In the genomic region with DNA sequence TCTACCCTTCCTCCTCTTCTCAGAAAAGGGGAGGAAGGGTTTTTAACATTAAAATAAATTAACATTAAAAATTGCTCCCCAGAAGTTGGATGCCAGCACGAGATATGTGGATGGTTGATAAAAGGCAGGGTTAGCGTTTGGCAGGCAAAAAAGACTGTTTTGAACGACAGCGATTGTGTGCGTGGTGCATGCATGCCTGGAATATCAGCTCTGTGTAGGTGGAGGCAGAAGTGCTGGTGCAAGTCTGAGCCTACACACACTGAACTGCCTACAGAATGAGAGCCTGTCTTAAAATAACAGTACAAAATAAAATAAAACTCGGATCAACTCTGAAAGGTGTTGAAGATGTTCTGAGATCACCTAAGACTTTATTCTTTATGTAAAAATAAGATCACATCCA, we compare ENCODE assay signal across 22 mouse cellular contexts. TPM values are rescaled to one million over a fixed set of nuclear protein-coding genes. Genes with fewer than 3 reads are reported as not detected.
DNase-seq lines count a peak whose midpoint lies in the region; ATAC-seq and TF ChIP-seq lines count a peak whose summit lies in the region.
"Had no signal": no experiment of that assay in that cellular context is flagged by ENCODE, and none has a peak within 500 bp of the region (broad histone marks: within the 10 kb centered on the region; RNA-seq: fewer than 3 reads in every experiment).

No protein-coding gene starts in this region.

- H3K9ac ChIP-seq in kidney, postnatal 0 days (ENCODE audit: low read depth, low read length): peak overlapping the region; percentile 23; the same call in 1 of the 2 replicates
- H3K9ac ChIP-seq in MEL (ENCODE audit: control insufficient read depth, low read depth, low read length, poor library complexity, severe bottlenecking): peak overlapping the region; percentile 9; the same call in 1 of the 2 replicates
- H3K9ac ChIP-seq in liver, embryonic 11.5 days (ENCODE audit: low read depth, low read length): no peak overlapping the region
- no peak overlapping the region for H3K9ac ChIP-seq in midbrain, embryonic 14.5 days (replicated peaks; ENCODE audit: low read length)
- H3K9ac ChIP-seq: embryonic facial prominence, embryonic 13.5 days; neural tube, embryonic 13.5 days had no signal

- peaks cover 4% of the 10 kb centered on the region; the same call in 1 of the 2 replicates for H3K36me3 ChIP-seq in kidney, postnatal 0 days (ENCODE audit: insufficient read depth, low read length)
- peaks cover 6 to 17% of the 10 kb centered on the region in 2 experiments; a peak in 2 of 4 replicates for H3K36me3 ChIP-seq in MEL (ENCODE audit: control insufficient read depth in 1 of 2, insufficient read depth in 2 of 2, low read length in 2 of 2)
- no peaks in the 10 kb centered on the region for H3K36me3 ChIP-seq in liver, embryonic 11.5 days (ENCODE audit: control insufficient read depth, insufficient read depth, low read length)
- H3K36me3 ChIP-seq in midbrain, embryonic 14.5 days (ENCODE audit: control insufficient read depth, insufficient read depth, low read length): peaks cover 6% of the 10 kb centered on the region; the same call in 1 of the 2 replicates

- no peaks in the 10 kb centered on the region for H3K9me3 ChIP-seq in kidney, postnatal 0 days (replicated peaks; ENCODE audit: low read length)
- no peaks in the 10 kb centered on the region for H3K9me3 ChIP-seq in MEL (replicated peaks; ENCODE audit: insufficient read depth, low read length)
- H3K9me3 ChIP-seq in liver, embryonic 11.5 days (ENCODE audit: control insufficient read depth, low read length): no peaks in the 10 kb centered on the region
- H3K9me3 ChIP-seq in midbrain, embryonic 14.5 days (ENCODE audit: control insufficient read depth, low read length): no peaks in the 10 kb centered on the region
- H3K9me3 ChIP-seq: embryonic facial prominence, embryonic 13.5 days; midbrain, embryonic 10.5 days; neural tube, embryonic 13.5 days had no signal

- intact Hi-C loops in left cerebral cortex, postnatal 25 days (cut with DNase I): no loop called here

- no peak for TF ChIP-seq CTCF in kidney, postnatal 0 days (IDR thresholded peaks at IDR 0.05; ENCODE audit: low read depth)
- TF ChIP-seq CTCF in MEL (IDR thresholded peaks at IDR 0.05 in 2 of 3, conservative IDR thresholded peaks at IDR 0.05 in 1 of 3; ENCODE audit: control insufficient read depth in 1 of 3, insufficient read depth in 1 of 3, low read depth in 2 of 3, low read length in 3 of 3, poor library complexity in 1 of 3, severe bottlenecking in 1 of 3): no peak

- no peaks in the 10 kb centered on the region for H3K27me3 ChIP-seq in kidney, postnatal 0 days (ENCODE audit: insufficient read depth, low read length)
- no peaks in the 10 kb centered on the region for H3K27me3 ChIP-seq in MEL (ENCODE audit: control insufficient read depth in 1 of 2, insufficient read depth in 2 of 2, low read length in 2 of 2)
- H3K27me3 ChIP-seq in liver, embryonic 11.5 days (replicated peaks; ENCODE audit: control insufficient read depth, insufficient read depth, low read length): no peaks in the 10 kb centered on the region
- H3K27me3 ChIP-seq in midbrain, embryonic 14.5 days (ENCODE audit: control insufficient read depth, insufficient read depth, low read length): no peaks in the 10 kb centered on the region
- H3K27me3 ChIP-seq: embryonic facial prominence, embryonic 13.5 days; neural tube, embryonic 13.5 days had no signal

- no peak for TF ChIP-seq RAD21 in MEL (IDR thresholded peaks at IDR 0.05; ENCODE audit: low read depth, low read length)

- no peaks in the 10 kb centered on the region for H3K4me1 ChIP-seq in kidney, postnatal 0 days (replicated peaks; ENCODE audit: insufficient read depth, low read length)
- 0 out of 4 replicates have a peak, but pooled peaks cover 0 to 4% of the 10 kb centered on the region in 2 experiments for H3K4me1 ChIP-seq in MEL (ENCODE audit: control insufficient read depth in 1 of 2, insufficient read depth in 2 of 2, low read length in 2 of 2)
- H3K4me1 ChIP-seq in liver, embryonic 11.5 days (replicated peaks; ENCODE audit: control insufficient read depth, insufficient read depth, low read length): no peaks in the 10 kb centered on the region
- H3K4me1 ChIP-seq in midbrain, embryonic 14.5 days (ENCODE audit: control insufficient read depth, insufficient read depth, low read length): peaks cover 24% of the 10 kb centered on the region

- H3K79me2 ChIP-seq in MEL (ENCODE audit: control insufficient read depth, insufficient read depth, low read length, poor library complexity): peaks cover 16% of the 10 kb centered on the region

- no peak overlapping the region for H3K4me2 ChIP-seq in kidney, postnatal 0 days (ENCODE audit: low read length)
- H3K4me2 ChIP-seq in liver, embryonic 11.5 days: no peak overlapping the region
- no peak overlapping the region for H3K4me2 ChIP-seq in midbrain, embryonic 14.5 days (ENCODE audit: low read length)
- H3K4me2 ChIP-seq: embryonic facial prominence, embryonic 13.5 days; neural tube, embryonic 13.5 days had no signal

- no peak overlapping the region for H3K27ac ChIP-seq in kidney, postnatal 0 days
- no peak overlapping the region for H3K27ac ChIP-seq in MEL (ENCODE audit: control insufficient read depth, low read depth, low read length)
- H3K27ac ChIP-seq in liver, embryonic 11.5 days (ENCODE audit: low read depth, low read length): no peak overlapping the region
- no peak overlapping the region for H3K27ac ChIP-seq in midbrain, embryonic 14.5 days (replicated peaks; ENCODE audit: low read depth, low read length)
- H3K27ac ChIP-seq: embryonic facial prominence, embryonic 13.5 days; gastrocnemius, adult 2 months; midbrain, embryonic 10.5 days; neural tube, embryonic 13.5 days had no signal

- peak in 1 of 2 experiments; percentile 27; a peak in 1 of 4 replicates for TF ChIP-seq EP300 in MEL (IDR thresholded peaks at IDR 0.05; ENCODE audit: low read depth in 1 of 2, low read length in 2 of 2)

- TF ChIP-seq POLR2A in MEL (IDR thresholded peaks at IDR 0.05; ENCODE audit: control insufficient read depth in 1 of 2, insufficient read depth in 1 of 2, low read depth in 1 of 2, low read length in 2 of 2, poor library complexity in 1 of 2): no peak

- no peak for DNase-seq in kidney, postnatal 0 days (ENCODE audit: low spot score)
- no peak for DNase-seq in kidney, postnatal 10 days
- DNase-seq in MEL (ENCODE audit: low read depth, low spot score): peak; percentile 69
- DNase-seq in frontal cortex, postnatal 36 days (ENCODE audit: low spot score in 2 of 2): peak; percentile 28 to 74
- peak; percentile 42 to 85 for DNase-seq in left cerebral cortex, postnatal 25 days (ENCODE audit: low spot score in 2 of 2)
- DNase-seq in liver, embryonic 11.5 days (ENCODE audit: low spot score): no peak
- no peak for DNase-seq in midbrain, embryonic 14.5 days
- DNase-seq: adrenal gland, postnatal 25 days; cerebellum, adult 8-10 months; gastrocnemius, adult 2 months; heart, adult 11 months; kidney, adult 9 months; liver; lung, adult 2 months; lung, postnatal 36 days; spleen, adult 18-20 months; thymus, adult 2 months had no signal

- ATAC-seq in kidney, postnatal 0 days (replicated peaks; ENCODE audit: low FRiP score, low read depth): no peak
- ATAC-seq in liver, embryonic 11.5 days (replicated peaks; ENCODE audit: low FRiP score): no peak
- ATAC-seq in midbrain, embryonic 14.5 days (ENCODE audit: low FRiP score, low TSS enrichment): no peak
- ATAC-seq in cerebellum, adult (ENCODE audit: insufficient number of reproducible peaks, low FRiP score, low TSS enrichment): no peak
- ATAC-seq: inflammation-experienced regulatory T-cells, adult 6 months had no signal

- no peak overlapping the region for H3K4me3 ChIP-seq in kidney, postnatal 0 days (replicated peaks; ENCODE audit: low read depth, low read length)
- no peak overlapping the region for H3K4me3 ChIP-seq in MEL (ENCODE audit: control insufficient read depth in 1 of 2, insufficient read depth in 1 of 2, low read depth in 2 of 2, low read length in 2 of 2)
- no peak overlapping the region for H3K4me3 ChIP-seq in liver, embryonic 11.5 days (ENCODE audit: low read depth, low read length)
- H3K4me3 ChIP-seq in midbrain, embryonic 14.5 days (replicated peaks; ENCODE audit: low read depth, low read length): no peak overlapping the region
- H3K4me3 ChIP-seq: embryonic facial prominence, embryonic 13.5 days; gastrocnemius, adult 2 months; midbrain, embryonic 10.5 days; neural tube, embryonic 13.5 days had no signal

- 68% methylated on average over 6 of the region's 6 CpGs for WGBS in kidney, postnatal 0 days
- WGBS in liver, embryonic 11.5 days: 68% methylated on average over 6 of the region's 6 CpGs
- WGBS in midbrain, embryonic 14.5 days: 82% methylated on average over 6 of the region's 6 CpGs

TF ChIP-seq in MEL, 35 proteins besides CTCF, POLR2A, EP300 and RAD21:
- TF ChIP-seq USF1 (IDR thresholded peaks at IDR 0.05; ENCODE audit: low read depth, low read length): no peak
- peak; percentile 32; the same call in 1 of the 2 replicates for TF ChIP-seq MXI1 (IDR thresholded peaks at IDR 0.05; ENCODE audit: low read depth, low read length)
- peak; percentile 50; the same call in 1 of the 2 replicates for TF ChIP-seq SIN3A (IDR thresholded peaks at IDR 0.05; ENCODE audit: low read length)
- no peak for TF ChIP-seq CHD2 (IDR thresholded peaks at IDR 0.05; ENCODE audit: low read length)
- TF ChIP-seq RCOR1 (IDR thresholded peaks at IDR 0.05; ENCODE audit: low read depth, low read length): peak; percentile 23; the same call in 1 of the 2 replicates

RNA-seq across cellular contexts. Expression of a gene that starts 57.2 kb away (rescaled TPM):
- 6.3 and 7.0 TPM in 2 replicates for polyA plus RNA-seq in kidney, postnatal 0 days (2015; fragmentation: Nextera tagmentation; extraction: Ambion mirVana)
- 0.23 and 0.29 TPM in 2 replicates for total RNA-seq in MEL (2012; rRNA removed)
- not detected for polyA plus RNA-seq in MEL (2012; ENCODE audit: insufficient read depth in 1 of 2, insufficient read length in 2 of 2, low read depth in 1 of 2, low replicate concordance in 2 of 2, missing spikeins in 1 of 2)
- 10 to 100 TPM; 14.8 to 15.0 TPM for total RNA-seq in left cerebral cortex, postnatal 25 days (2021)
- polyA plus RNA-seq in liver, embryonic 11.5 days (2014; fragmentation: Nextera tagmentation; extraction: Ambion mirVana): 1.2 and 1.4 TPM in 2 replicates
- 9.1 and 9.3 TPM in 2 replicates for polyA plus RNA-seq in midbrain, embryonic 14.5 days (2014; fragmentation: Nextera tagmentation; extraction: Ambion mirVana)

Comparison
In these comparisons a context has a peak if more than half of its experiments do, and no peak if none do; other contexts are left out.
1. DNase-seq: peak in MEL (single experiment), frontal cortex, postnatal 36 days (2 of 2) and left cerebral cortex, postnatal 25 days (2 of 2); none in kidney, postnatal 0 days (single experiment), kidney, postnatal 10 days (single experiment), liver, embryonic 11.5 days (single experiment) and midbrain, embryonic 14.5 days (single experiment).
2. H3K9ac ChIP-seq: peak in kidney, postnatal 0 days (single experiment) and MEL (single experiment); none in liver, embryonic 11.5 days (single experiment) and midbrain, embryonic 14.5 days (single experiment).